ENCODE assay signal across 8 mouse cellular contexts in genomic region chr9:21131059-21131956, GRCm38 (mm10). TPM values are rescaled to one million over a fixed set of nuclear protein-coding genes. Genes with fewer than 3 reads are reported as not detected.
DNase-seq lines count a peak whose midpoint lies in the region; ATAC-seq lines count a peak whose summit lies in the region.

Gene Tyk2, minus strand, starts transcription at chr9:21131243.

- no peaks in the 10 kb centered on the region for H3K4me1 ChIP-seq in forebrain, embryonic 14.5 days (ENCODE audit: control insufficient read depth, insufficient read depth, low read length)
- peaks cover 7% of the 10 kb centered on the region for H3K4me1 ChIP-seq in neural tube, embryonic 15.5 days

- H3K4me3 ChIP-seq in forebrain, embryonic 14.5 days (ENCODE audit: low read depth, low read length) = peak within 1 kb of the TSS; percentile 55
- H3K4me3 ChIP-seq in neural tube, embryonic 15.5 days (replicated peaks) = peak within 1 kb of the TSS; percentile 70

- no peaks in the 10 kb centered on the region for H3K27me3 ChIP-seq in forebrain, embryonic 14.5 days (replicated peaks; ENCODE audit: control insufficient read depth, insufficient read depth, low read length)
- H3K27me3 ChIP-seq in neural tube, embryonic 15.5 days (replicated peaks) = no peaks in the 10 kb centered on the region

- peak within 1 kb of the TSS; percentile 2; the same call in 1 of the 2 replicates for H3K27ac ChIP-seq in forebrain, embryonic 14.5 days (ENCODE audit: low read depth, low read length)
- peak within 1 kb of the TSS; percentile 74 for H3K27ac ChIP-seq in neural tube, embryonic 15.5 days (replicated peaks)

- WGBS in forebrain, embryonic 14.5 days = 7% methylated on average over 37 of the region's 37 CpGs
- WGBS in neural tube, embryonic 15.5 days = 7% methylated on average over 37 of the region's 37 CpGs

- intact Hi-C loops in heart, postnatal 14 days (cut with DNase I) = loop anchor here (5.0 to 10.0 kb wide), 2 partner anchors 39 to 127 kb away; partner anchors contain the start of genes Gm38431, Mrpl4 and Raver1

- H3K36me3 ChIP-seq in forebrain, embryonic 14.5 days (ENCODE audit: control insufficient read depth, insufficient read depth, low read length) = peaks cover 12% of the 10 kb centered on the region
- H3K36me3 ChIP-seq in neural tube, embryonic 15.5 days = peaks cover 15% of the 10 kb centered on the region

- ATAC-seq in forebrain, embryonic 14.5 days = peak; percentile 98
- ATAC-seq in neural tube, embryonic 15.5 days (ENCODE audit: low FRiP score) = peak; percentile 97

- H3K4me2 ChIP-seq in forebrain, embryonic 14.5 days (ENCODE audit: low read length) = peak within 1 kb of the TSS; percentile 57
- H3K4me2 ChIP-seq in neural tube, embryonic 15.5 days = peak within 1 kb of the TSS; percentile 66

- H3K9me3 ChIP-seq in forebrain, embryonic 14.5 days (replicated peaks; ENCODE audit: control insufficient read depth, low read length) = no peaks in the 10 kb centered on the region
- H3K9me3 ChIP-seq in neural tube, embryonic 15.5 days (replicated peaks) = no peaks in the 10 kb centered on the region

- H3K9ac ChIP-seq in forebrain, embryonic 14.5 days (ENCODE audit: low read length) = peak within 1 kb of the TSS; percentile 67
- peak within 1 kb of the TSS; percentile 63 for H3K9ac ChIP-seq in neural tube, embryonic 15.5 days (replicated peaks)

- peak; percentile 99 for DNase-seq in ES-CJ7 (ENCODE audit: low read depth, low spot score)
- DNase-seq in cerebellum, adult 11 months = peak; percentile 87
- peak; percentile 99 for DNase-seq in forebrain, embryonic 14.5 days (ENCODE audit: low spot score)
- peak; percentile 85 to 88 for DNase-seq in heart, postnatal 14 days
- DNase-seq in layer of hippocampus, adult 11-12 months (ENCODE audit: low spot score) = peak; percentile 96
- DNase-seq in lung, adult 18-20 months = peak; percentile 96 to 97
- peak; percentile 94 for DNase-seq in testis, postnatal 14 days (ENCODE audit: low spot score)

RNA-seq across cellular contexts. Expression of gene Tyk2, which starts in this region (rescaled TPM):
- 5.0 and 6.2 TPM in 2 replicates for polyA plus RNA-seq in forebrain, embryonic 14.5 days (2014; fragmentation: Nextera tagmentation; extraction: Ambion mirVana)
- 1 to 10 TPM; 9.2 TPM for total RNA-seq in heart, postnatal 14 days (2021)
- polyA plus RNA-seq in neural tube, embryonic 15.5 days (2015; fragmentation: Nextera tagmentation; extraction: Ambion mirVana) = 9.9 and 12.4 TPM in 2 replicates

Comparison
In these comparisons a context has a peak if more than half of its experiments do, and no peak if none do; other contexts are left out.
1. Peak in every context shown above with its lines: DNase-seq, ATAC-seq, H3K4me3 ChIP-seq and H3K27ac ChIP-seq.